Mouse (Mus musculus): Measurements from ENCODE around the gene Stk17b.
A peak's percentile ranks its signal among the peaks of the same experiment; 100 is the strongest.
"Not testable (repeated sequence)": the region's sequence is repeated elsewhere in the genome, so short reads cannot be mapped to it uniquely, and the experiment has no call there.

Stk17b gene

DNA sequence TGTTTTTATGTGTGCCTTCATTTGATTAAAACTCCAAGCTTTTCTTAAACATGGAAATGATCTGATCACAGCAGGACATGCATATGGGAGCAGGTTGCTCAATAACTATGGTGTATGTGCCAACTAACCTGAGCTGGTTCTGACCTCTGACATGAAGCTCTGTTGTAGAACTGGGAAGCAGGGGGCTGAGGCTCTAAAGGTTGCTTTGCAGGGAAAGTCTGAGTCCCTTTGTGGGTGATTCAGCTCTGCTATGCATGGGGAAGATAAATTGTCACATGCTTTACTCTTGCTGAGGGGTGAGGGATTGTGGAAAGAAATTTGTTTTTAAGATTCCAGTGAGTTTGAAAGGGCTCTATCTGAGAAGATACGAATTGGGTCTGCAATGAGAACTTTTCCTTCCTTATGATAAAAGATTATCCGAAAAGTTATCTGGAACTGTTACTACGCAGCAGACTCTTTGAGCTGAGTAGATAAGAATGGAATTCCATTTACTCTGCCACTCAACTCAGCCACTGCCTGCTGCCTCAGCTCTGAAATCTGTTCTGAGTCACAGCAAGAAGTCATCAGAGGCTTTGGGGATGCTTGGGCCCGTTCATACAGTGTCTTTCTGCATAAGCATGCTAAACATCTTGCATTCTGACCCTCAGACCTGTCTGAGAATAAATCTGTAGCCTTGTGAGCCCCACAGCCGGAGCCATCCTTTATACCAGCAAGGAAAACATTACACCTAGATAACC, 56.4 kb downstream of the Stk17b start:
- DNase-seq (ENCODE audit: low read depth, low spot score): no peak

DNA sequence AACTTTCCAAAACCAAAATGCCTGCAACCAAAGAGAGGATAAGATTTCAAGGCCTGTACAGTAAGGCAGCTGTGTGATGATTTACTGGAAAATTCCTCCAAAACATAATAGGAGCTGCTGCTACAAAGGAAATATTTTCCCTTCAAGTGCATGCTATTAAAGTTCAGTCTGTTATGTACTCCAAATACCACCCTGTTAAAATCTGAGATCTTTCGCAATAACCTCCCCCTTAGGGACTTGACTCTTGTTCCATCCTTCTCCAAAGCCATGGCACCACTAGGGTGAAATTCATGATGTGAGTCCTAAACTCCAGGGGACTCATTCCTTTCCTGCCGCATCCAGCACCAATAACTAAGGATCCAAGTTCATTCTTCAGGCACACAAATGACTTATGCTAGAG, 58.1 kb downstream of the Stk17b start:
- no peak for DNase-seq (ENCODE audit: low read depth, low spot score)

DNA sequence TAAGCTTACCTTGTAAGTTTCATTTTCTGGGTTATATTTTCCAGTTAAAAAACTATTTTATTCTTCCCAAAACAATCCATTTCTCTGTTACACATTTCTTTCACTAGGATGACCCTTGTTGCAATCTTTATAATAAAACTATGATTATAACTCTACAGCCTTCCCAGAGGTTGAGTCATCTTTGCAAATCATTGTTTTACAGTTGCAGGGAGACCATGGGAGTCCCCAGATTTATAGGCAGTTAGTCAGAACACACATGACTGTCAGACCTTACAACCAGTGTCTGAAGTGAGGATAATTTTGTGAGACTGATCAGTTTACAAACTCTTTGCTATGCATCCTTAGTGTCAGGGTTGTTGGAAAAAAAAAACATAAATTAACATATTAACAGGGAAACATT, 63.7 kb downstream of the Stk17b start:
- DNase-seq (ENCODE audit: low read depth, low spot score): no peak

DNA sequence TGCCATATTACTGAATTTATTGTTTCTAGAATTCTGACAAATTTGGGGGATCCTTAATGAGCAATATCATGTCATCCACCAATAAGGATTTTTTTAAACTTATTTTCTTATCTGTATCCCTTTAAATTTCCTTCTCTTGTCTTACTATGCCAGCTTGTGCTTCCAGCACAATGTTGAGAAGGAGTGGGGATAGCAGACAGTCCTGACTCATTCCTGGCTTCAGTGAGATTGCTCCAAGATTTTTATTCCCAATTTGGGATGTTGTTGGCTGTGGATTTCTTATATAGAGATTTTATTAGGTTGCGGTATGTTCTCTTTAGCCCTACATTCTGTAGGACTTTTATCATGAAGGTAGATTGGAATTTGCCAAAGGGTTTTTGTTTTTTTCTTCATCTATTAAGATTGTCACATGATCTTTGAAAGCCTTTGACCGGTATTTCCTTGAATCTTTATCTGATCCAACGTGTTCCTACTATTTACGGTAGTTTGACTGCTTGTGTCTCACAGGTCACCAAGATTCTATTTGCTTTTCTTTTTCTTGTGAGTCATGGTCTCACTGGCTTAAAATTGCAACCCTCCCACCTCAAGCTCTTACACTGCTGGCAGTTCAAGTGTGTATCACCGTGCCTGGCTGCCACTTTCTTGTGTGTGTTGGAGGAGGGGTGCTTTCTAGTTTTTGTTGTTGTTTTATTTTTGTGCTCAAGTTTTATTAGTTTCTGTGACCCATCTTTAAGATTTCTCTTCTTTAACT, 64.2 kb downstream of the Stk17b start:
- no peak for DNase-seq (ENCODE audit: low read depth, low spot score)

DNA sequence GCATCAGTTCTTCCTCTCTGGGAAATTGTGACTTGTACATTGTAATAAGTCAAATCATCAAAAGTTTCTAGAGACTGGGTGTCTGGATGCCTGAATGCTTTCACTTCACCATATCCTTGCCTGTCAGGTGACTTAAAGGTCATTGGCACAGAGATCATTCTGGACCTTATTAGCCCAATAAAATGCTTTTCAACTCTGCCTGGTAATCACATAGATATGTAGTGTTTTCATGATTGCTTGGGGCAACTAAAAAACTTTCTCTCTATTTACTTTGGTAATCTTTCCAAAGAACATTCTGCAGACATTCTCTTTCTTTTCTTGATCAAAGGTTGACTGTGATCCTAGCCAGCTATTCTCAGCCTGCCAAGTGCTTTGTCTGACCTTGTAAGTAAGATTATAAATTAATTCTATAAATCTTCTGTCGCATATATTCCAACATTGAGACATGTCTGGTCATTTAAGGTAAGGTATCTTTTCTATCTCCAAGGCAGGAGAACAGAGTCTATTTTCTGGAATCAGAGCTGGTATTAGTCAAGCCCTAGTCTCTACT, 69.0 kb downstream of the Stk17b start:
- no peak for DNase-seq (ENCODE audit: low read depth, low spot score)

DNA sequence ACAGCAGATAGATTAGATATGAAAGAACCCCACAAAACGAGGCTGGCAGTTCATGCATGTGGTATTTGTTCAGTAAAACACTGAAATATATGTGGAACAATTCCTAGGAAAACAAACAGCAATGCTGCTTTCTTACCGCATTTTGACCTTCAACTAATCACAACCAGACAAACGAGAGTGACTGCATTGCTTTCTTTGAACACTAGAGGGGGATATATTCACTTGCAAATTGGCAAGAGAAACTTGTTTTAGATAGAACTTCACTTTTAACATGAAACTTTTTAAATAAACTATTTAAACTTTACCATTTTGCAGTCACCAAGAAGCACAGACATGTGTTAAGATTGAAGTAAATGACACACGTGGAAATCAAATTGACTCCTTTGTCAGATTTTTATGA, 69.6 kb downstream of the Stk17b start:
- peak; percentile 49 for DNase-seq (ENCODE audit: low read depth, low spot score)

DNA sequence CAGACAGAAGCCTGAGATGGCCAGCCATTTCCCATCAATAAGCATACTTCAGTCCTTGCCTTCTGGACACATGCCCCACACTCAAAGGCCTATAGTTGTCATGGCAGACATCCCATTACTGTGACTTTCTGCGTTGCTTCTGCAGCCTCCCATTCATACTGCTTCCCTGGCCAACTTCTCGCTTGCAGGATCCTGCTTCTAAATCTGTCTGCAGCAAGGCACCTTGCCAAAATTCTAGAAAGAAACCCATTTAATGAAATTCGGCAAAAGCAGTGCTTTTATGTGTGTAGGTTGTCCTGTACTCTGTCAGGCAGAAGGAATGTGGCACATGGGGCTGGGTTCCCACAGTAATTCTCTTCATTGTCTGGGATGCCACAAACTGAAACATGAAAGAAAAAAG, 71.6 kb downstream of the Stk17b start:
- DNase-seq (ENCODE audit: low read depth, low spot score): not testable (repeated sequence)

DNA sequence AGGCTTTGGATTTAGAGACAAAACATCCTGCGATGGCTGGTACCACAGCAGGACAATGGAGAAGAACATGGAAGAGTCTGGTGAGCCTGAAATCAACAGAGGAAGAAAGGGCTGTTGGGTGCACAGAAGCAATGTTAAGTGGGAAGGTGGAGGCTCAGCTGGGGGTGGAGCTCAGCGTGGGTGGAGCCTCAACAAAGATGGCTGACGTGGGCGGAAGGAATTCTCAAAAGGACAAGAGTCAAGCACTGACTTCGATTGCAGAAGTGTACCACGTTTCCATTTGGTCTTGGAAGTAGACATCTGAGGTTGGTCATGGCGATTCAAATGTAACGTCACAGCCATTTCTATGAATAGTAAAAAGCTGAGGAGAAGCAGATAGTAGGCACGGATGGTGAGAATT, 74.0 kb downstream of the Stk17b start:
- DNase-seq (ENCODE audit: low read depth, low spot score): no peak

DNA sequence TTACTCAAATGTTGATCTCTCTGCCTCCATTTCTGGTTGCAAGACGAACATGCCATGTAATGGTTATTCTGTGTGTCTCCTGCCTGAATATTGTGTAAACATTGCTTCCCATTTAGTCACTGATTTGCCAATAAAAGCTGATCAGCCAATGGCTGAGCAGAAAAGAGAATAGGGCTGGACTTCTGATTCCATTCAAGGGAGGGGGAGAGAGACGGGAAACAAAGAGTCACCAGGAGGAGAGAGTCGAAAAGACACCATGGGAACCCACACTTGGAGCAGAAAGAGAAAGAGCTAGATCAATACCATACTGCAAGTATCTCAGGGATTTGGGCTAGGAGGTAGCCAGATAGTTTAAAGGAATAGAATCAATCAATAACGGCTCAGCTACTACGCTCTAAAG, 75.4 kb downstream of the Stk17b start:
- not testable (repeated sequence) for DNase-seq (ENCODE audit: low read depth, low spot score)

DNA sequence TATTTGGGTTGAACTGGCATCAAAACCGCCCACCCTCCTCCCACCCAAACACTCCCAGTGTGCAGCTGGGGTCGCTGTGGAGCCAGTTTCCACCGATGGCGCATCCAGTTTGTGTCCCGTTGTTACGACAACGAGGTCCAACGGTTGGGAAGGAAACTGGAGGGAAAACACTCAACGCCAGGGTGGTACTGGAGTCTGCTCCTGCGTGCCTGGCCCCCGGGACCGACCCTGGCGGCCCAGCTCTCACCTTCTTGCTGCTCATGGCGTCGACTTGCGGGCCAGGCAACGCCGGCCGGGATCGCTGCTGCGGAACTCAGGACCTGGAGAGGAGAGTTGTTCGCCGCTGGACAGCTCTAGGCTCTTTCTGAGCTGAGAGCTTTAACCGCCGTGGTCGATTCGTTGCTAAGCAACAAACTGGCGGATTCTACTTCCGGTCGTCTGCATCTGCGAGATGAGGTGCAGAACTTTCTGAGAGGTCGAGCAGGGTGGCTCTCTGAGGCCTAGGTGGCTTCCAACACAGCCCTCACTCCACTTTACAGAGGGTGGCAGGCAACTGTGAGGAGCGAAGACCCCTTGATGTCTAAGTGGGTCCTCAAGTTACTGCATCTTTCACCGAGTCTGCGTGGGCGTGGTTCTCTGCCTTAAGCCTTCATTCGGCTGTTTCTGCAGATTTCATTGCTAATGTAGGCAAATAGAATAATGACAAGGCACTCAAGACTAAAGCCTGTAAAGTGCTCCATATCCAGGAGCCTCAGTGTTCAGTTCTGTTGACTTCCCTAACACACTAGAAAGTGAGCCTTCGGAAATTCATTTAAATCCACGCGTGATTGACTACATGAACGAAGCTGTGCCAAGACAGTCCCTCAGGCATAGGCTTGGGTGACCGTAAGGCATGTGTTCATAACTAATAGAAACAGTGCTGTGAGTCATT, 78.3 kb downstream of the Stk17b start, which contains the start of gene Dnah7a:
TSS of gene Dnah7a (minus strand) at position 354 of the 931 bp plus-strand sequence.
- peak; percentile 7 for DNase-seq (ENCODE audit: low read depth, low spot score)

All from skeletal muscle tissue, adult 2 months (tissue).